Mouse (Mus musculus): ENCODE data around the gene Snrpe. TPM values are rescaled to one million over a fixed set of nuclear protein-coding genes. Genes with fewer than 3 reads are reported as not detected.
A peak's percentile ranks its signal among the peaks of the same experiment; 100 is the strongest.

The Snrpe gene
- polyA plus RNA-seq, 1 experiment from 2014 or later: 540 TPM

- H3K4me3 ChIP-seq (replicated peaks; ENCODE audit: low read depth, low read length): no peak overlapping the region
- no peak overlapping the region for H3K9ac ChIP-seq (replicated peaks; ENCODE audit: low read length)
- H3K27me3 ChIP-seq (ENCODE audit: control insufficient read depth, insufficient read depth, low read length): no peaks in the 10 kb centered on the region
- 69% methylated on average over 6 of the region's 6 CpGs for WGBS
- H3K36me3 ChIP-seq (ENCODE audit: control insufficient read depth, insufficient read depth, low read length): no peaks in the 10 kb centered on the region
- no peak overlapping the region for H3K27ac ChIP-seq (replicated peaks; ENCODE audit: low read depth, low read length)
- H3K9me3 ChIP-seq (ENCODE audit: control insufficient read depth, low read length): no peaks in the 10 kb centered on the region
- DNase-seq: peak; percentile 26
- H3K4me1 ChIP-seq (ENCODE audit: control insufficient read depth, insufficient read depth, low read length): no peaks in the 10 kb centered on the region
- ATAC-seq (ENCODE audit: low FRiP score, low TSS enrichment): no peak
- no peak overlapping the region for H3K4me2 ChIP-seq (ENCODE audit: low read length)
These were observed 24.0 kb downstream of the Snrpe start for GRCm38 (mm10) chr1:133585995-133586537.

GRCm38 (mm10) chr1:133571293-133571692, 38.8 kb downstream of the Snrpe start:
- Histone ChIP-seq H3K4me2 (ENCODE audit: low read length) (no peak overlapping the region), H3K9ac (replicated peaks; ENCODE audit: low read length) (no peak overlapping the region), H3K4me3 (replicated peaks; ENCODE audit: low read depth, low read length) (no peak overlapping the region), H3K36me3 (ENCODE audit: control insufficient read depth, insufficient read depth, low read length) (no peaks in the 10 kb centered on the region), H3K4me1 (ENCODE audit: control insufficient read depth, insufficient read depth, low read length) (no peaks in the 10 kb centered on the region), H3K27me3 (ENCODE audit: control insufficient read depth, insufficient read depth, low read length) (no peaks in the 10 kb centered on the region), H3K9me3 (ENCODE audit: control insufficient read depth, low read length) (no peaks in the 10 kb centered on the region), H3K27ac (replicated peaks; ENCODE audit: low read depth, low read length) (no peak overlapping the region)
- whole genome bisulfite sequencing: 93% methylated on average over 11 of the region's 11 CpGs
- ATAC-seq (ENCODE audit: low FRiP score, low TSS enrichment) (no peak), DNase-seq (no peak)

Other genes starting within 250 kb of the Snrpe start
- gene Etnk2, start 246.7 kb downstream of the Snrpe start, polyA plus RNA-seq (2014; fragmentation: Nextera tagmentation; extraction: Ambion mirVana): 11.2 and 15.6 TPM in 2 replicates
- gene Sox13, start 185.9 kb downstream of the Snrpe start, polyA plus RNA-seq (2014; fragmentation: Nextera tagmentation; extraction: Ambion mirVana): 5.9 and 9.7 TPM in 2 replicates
- 0.61 TPM in 1 of 2 replicates, not detected in the other for gene Zbed6, start 50.6 kb upstream of the Snrpe start, polyA plus RNA-seq (2014; fragmentation: Nextera tagmentation; extraction: Ambion mirVana)
- 5.2 and 6.3 TPM in 2 replicates for gene Gm38394, start 51.0 kb upstream of the Snrpe start, polyA plus RNA-seq (2014; fragmentation: Nextera tagmentation; extraction: Ambion mirVana)
- gene Lax1, start 79.8 kb upstream of the Snrpe start, polyA plus RNA-seq (2014; fragmentation: Nextera tagmentation; extraction: Ambion mirVana): not detected in 2 replicates
- 14.1 and 15.6 TPM in 2 replicates for gene Atp2b4, start 190.8 kb upstream of the Snrpe start, polyA plus RNA-seq (2014; fragmentation: Nextera tagmentation; extraction: Ambion mirVana)